Mouse (Mus musculus): ENCODE data around the gene Atxn7l1. TPM values are rescaled to one million over a fixed set of nuclear protein-coding genes. Genes with fewer than 3 reads are reported as not detected.

The Atxn7l1 gene
- total RNA-seq, 2 experiments from 2014 or later: 63.2 to 64.8 TPM

DNA sequence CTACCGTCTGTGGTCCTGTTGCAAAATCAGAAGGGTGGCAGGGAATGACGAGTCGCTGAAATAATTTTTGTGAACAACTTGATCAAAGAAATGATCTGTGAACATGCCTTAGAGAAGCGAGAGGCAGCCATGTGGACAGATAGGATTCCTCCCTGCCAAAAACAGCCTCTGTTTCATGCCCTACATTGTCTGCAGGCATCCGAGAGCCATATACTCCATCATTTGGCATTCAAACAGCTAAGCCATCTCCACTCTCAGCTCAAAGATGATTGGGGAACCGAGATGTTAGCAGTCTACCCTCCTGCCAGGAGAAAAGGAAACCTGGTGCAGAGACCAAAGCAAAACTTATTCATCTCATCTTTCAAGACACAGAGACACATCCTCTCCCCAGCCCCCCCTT is 193.2 kb downstream of the Atxn7l1 start:
- DNase-seq (ENCODE audit: extremely low spot score in 1 of 2, low spot score in 2 of 2): no peak
- Histone ChIP-seq H3K4me3 (no peak overlapping the region), H3K27ac (peak overlapping the region; percentile 72)
- intact Hi-C loops (cut with DNase I): no loop called here
- no peak for TF ChIP-seq CTCF (IDR thresholded peaks at IDR 0.05)

- intact Hi-C loops (cut with DNase I): no loop called here
- H3K4me3 ChIP-seq: no peak overlapping the region
- TF ChIP-seq CTCF (IDR thresholded peaks at IDR 0.05): no peak
- peak; percentile 43 to 50 for DNase-seq (ENCODE audit: extremely low spot score in 1 of 2, low spot score in 2 of 2)
- H3K27ac ChIP-seq: peak overlapping the region; percentile 72
Measured at GRCm38 (mm10) chr12:33341351-33341892, 193.9 kb downstream of the Atxn7l1 start.

DNA sequence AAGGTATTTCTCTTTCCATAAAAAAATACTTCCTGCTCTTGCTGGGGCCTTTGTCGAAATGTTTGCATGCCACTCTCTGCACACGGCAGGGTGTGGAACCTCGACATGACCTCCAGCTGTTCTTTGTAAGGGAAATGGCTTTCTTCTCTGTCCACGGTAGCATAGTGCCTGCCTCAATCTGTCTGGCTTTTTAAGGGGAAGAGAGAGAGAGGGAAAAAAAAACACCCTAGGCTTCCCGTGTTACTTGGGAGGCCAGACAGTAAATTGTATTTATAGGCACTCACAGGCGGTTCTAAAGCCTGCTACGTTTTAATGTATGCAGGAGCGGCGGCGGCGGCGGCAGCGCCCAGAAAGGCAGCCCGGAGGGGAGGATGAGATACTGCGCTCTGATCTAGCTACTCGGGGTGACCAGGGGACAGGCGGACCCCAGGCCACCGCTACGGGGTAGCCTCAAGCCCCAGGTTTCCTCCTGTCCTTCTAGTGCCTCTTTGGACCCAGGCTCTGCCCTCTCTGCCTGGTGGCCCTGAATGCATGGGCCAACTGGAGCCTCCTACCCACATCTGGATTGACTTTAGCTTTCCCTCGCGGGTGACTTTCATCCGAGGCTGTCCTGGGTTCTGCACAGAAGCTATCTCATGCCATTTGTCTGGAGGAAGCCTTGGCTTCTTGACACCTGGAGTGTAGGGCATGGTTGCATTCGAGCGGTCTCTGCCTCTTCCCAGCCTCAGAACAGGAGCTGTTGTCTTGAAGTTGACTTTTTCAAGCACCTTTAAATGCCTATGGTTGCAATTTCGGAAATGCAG is 197.7 kb downstream of the Atxn7l1 start:
- DNase-seq (ENCODE audit: extremely low spot score in 1 of 2, low spot score in 2 of 2): peak in 1 of 2 experiments; percentile 62
- intact Hi-C loops (cut with DNase I): no loop called here
- Histone ChIP-seq H3K4me3 (peak overlapping the region; percentile 45), H3K27ac (peak overlapping the region; percentile 75)
- no peak for TF ChIP-seq CTCF (IDR thresholded peaks at IDR 0.05)

- intact Hi-C loops (cut with DNase I): no loop called here
- no peak; the same call in 1 of the 2 replicates for TF ChIP-seq CTCF (IDR thresholded peaks at IDR 0.05)
- Histone ChIP-seq H3K4me3 (peak overlapping the region; percentile 45), H3K27ac (peak overlapping the region; percentile 75)
- no peak for DNase-seq (ENCODE audit: extremely low spot score in 1 of 2, low spot score in 2 of 2)
Measured at GRCm38 (mm10) chr12:33345773-33346435, 198.4 kb downstream of the Atxn7l1 start.

GRCm38 (mm10) chr12:33352671-33353070 is 205.2 kb downstream of the Atxn7l1 start:
- TF ChIP-seq CTCF (IDR thresholded peaks at IDR 0.05): no peak
- no peak overlapping the region for H3K27ac ChIP-seq
- H3K4me3 ChIP-seq: no peak overlapping the region
- DNase-seq (ENCODE audit: extremely low spot score in 1 of 2, low spot score in 2 of 2): no peak
- intact Hi-C loops (cut with DNase I): no loop called here

- TF ChIP-seq CTCF (IDR thresholded peaks at IDR 0.05): no peak
Measured at GRCm38 (mm10) chr12:33358345-33358744, 210.9 kb downstream of the Atxn7l1 start.

DNA sequence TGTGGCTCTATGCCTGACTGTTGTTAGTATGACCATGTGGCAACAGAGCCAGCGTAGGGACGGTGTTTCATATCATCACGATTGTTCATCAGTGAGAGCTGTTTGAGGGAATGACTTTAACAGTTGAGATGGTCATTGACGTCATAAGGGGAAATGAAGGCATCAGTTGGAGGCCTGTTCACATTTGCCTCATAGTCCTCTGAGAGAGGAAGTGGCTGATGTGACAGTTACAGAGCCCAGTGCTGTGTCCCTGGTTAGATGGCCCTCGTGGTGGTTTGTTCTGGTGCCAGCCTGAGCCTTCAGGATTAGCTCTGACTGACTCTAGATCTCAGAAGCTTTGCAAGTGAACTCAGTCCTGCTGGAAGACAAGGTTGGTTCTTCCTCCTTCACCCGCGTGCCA is 211.7 kb downstream of the Atxn7l1 start:
- no peak for DNase-seq (ENCODE audit: extremely low spot score in 1 of 2, low spot score in 2 of 2)
- intact Hi-C loops (cut with DNase I): no loop called here
- TF ChIP-seq CTCF (IDR thresholded peaks at IDR 0.05): no peak
- peak overlapping the region; percentile 70; the same call in 1 of the 2 replicates for H3K27ac ChIP-seq
- no peak overlapping the region for H3K4me3 ChIP-seq

More at GRCm38 (mm10) chr12:33358345-33358744, 210.9 kb downstream of the Atxn7l1 start:
- Histone ChIP-seq H3K4me3 (no peak overlapping the region), H3K27ac (no peak overlapping the region)
- DNase-seq (ENCODE audit: extremely low spot score in 1 of 2, low spot score in 2 of 2): no peak
- intact Hi-C loops (cut with DNase I): no loop called here

DNA sequence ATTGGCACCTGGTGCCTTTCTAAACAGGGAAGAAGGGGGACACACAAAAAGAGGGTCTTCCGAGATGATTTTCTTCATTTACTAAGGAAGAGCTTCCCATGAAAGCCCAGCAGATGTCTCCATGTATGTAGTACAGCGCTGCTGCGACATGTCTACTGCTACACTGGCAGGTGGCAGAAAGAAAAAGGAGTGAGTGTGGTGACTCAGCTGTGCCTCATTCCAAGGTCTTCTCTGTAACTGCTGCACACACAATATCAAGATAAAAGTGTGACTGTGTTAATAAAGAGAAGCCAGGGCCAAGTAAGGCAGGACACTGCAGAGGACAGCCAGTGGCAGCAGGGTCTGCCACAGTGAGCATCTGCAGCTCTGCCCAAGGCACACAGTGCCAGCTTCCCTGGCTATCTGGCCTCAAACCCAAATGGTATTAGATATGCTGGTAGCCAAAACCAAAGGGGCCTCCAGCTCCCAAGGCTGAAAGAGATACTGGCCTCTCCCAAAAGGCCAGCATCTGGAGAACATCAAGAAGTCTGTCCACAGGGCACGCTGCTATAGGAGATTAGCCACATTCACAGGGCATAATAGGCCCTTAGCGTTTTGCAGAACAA is 212.5 kb downstream of the Atxn7l1 start:
- Histone ChIP-seq H3K27ac (peak overlapping the region; percentile 70), H3K4me3 (no peak overlapping the region)
- no peak for TF ChIP-seq CTCF (IDR thresholded peaks at IDR 0.05)
- intact Hi-C loops (cut with DNase I): no loop called here
- no peak for DNase-seq (ENCODE audit: extremely low spot score in 1 of 2, low spot score in 2 of 2)

- DNase-seq (ENCODE audit: extremely low spot score in 1 of 2, low spot score in 2 of 2): peak; percentile 62 to 81
- no peak for TF ChIP-seq CTCF (IDR thresholded peaks at IDR 0.05)
- Histone ChIP-seq H3K4me3 (no peak overlapping the region), H3K27ac (no peak overlapping the region)
- intact Hi-C loops (cut with DNase I): no loop called here
Measured at GRCm38 (mm10) chr12:33360729-33361128, 213.2 kb downstream of the Atxn7l1 start.

GRCm38 (mm10) chr12:33364511-33364910 is 217.0 kb downstream of the Atxn7l1 start:
- TF ChIP-seq CTCF (IDR thresholded peaks at IDR 0.05): no peak
- DNase-seq (ENCODE audit: extremely low spot score in 1 of 2, low spot score in 2 of 2): no peak
- Histone ChIP-seq H3K4me3 (no peak overlapping the region), H3K27ac (no peak overlapping the region)
- intact Hi-C loops (cut with DNase I): no loop called here

GRCm38 (mm10) chr12:33365133-33365532 is 217.6 kb downstream of the Atxn7l1 start:
- Histone ChIP-seq H3K4me3 (no peak overlapping the region), H3K27ac (no peak overlapping the region)
- TF ChIP-seq CTCF (IDR thresholded peaks at IDR 0.05): no peak
- intact Hi-C loops (cut with DNase I): no loop called here
- no peak for DNase-seq (ENCODE audit: extremely low spot score in 1 of 2, low spot score in 2 of 2)

DNA sequence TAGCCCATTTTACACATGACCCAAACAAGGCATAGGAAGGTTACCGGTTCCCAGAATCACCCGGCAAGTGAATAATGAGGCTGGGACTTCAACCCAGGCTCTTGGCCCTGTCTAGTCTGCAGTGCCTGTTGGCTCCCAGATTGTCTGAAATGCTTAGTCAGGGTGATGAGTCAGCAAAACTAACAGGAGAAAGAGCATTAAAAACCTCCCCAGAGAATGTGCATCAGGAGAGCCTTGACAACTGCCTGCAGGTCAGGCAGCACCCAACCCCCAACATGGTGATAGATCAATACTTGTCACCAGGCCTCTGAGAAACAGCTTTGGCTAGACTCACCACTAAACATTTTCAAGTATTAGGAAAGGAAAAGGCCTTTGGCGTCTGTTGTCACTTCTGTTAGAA is 222.1 kb downstream of the Atxn7l1 start:
- no peak for DNase-seq (ENCODE audit: extremely low spot score in 1 of 2, low spot score in 2 of 2)
- no peak overlapping the region for H3K4me3 ChIP-seq
- intact Hi-C loops (cut with DNase I): no loop called here
- H3K27ac ChIP-seq: no peak overlapping the region
- TF ChIP-seq CTCF (IDR thresholded peaks at IDR 0.05): no peak

All from left cerebral cortex, adult 2 months (tissue).